Mouse (Mus musculus) R1 (cell line): ENCODE measurements around the gene Lyar.

ENCODE experiments used
- DNase-seq: peaks from one replicate; pipeline ENCODE4 v3.0.0-alpha.2; 2018; ENCODE audit warnings: low read depth, low spot score

Gene Lyar

DNA sequence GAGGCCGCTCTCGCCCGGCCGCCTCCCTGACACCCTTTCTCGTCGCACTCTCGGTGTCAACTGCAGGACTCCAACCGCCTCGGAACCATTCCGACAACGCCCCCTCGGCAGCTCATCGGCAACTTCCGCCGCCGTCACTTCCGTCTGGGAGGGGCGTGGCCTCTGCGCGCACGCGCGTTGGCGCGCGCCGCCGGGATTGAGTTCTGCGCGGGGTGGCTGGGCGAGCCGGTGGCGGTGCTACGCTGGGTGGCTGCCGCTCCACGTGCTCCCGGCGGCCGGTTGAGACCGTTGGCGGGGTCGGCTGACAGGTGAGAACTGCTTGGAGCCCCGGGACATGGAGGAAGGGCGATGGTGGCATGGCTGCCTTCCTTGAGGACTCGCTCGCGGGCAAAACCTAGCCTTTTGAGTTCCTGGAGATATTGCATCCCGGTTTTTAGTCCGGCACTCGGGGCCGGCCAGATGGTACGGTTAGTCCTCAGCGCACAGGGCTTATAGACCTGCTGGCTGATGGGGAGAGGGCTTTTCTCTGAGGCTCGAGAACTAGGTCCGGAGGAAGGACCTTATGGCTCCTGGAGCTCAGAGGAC is at the start of gene Lyar, which contains the start of gene Zbtb49:
Gene Lyar, plus strand, starts transcription at position 143 of the 585 bp plus-strand sequence.
Gene Zbtb49, minus strand, starts transcription at position 130 of the 585 bp plus-strand sequence.
- DNase-seq, result peak; percentile 91

DNA sequence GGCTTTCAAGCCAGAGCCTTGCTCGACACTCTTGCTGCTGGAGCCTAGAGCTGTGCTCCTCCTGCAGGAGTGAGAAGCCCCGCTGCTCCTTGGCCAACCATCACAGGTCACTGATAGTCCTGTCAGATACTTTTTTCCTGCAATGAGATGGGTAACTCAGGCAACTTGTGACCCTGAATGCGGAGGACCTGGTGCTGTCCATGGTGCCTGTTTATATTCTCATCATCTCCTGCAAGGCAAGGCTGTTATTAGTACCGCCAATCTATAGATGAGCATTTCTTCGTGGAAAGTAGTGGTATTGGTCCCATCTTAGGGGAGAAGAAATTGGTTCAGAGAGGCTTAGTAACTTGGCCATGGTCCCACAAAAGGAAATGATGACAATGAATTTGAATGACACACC is 46.5 kb upstream of the Lyar start:
- DNase-seq, result peak; percentile 42

DNA sequence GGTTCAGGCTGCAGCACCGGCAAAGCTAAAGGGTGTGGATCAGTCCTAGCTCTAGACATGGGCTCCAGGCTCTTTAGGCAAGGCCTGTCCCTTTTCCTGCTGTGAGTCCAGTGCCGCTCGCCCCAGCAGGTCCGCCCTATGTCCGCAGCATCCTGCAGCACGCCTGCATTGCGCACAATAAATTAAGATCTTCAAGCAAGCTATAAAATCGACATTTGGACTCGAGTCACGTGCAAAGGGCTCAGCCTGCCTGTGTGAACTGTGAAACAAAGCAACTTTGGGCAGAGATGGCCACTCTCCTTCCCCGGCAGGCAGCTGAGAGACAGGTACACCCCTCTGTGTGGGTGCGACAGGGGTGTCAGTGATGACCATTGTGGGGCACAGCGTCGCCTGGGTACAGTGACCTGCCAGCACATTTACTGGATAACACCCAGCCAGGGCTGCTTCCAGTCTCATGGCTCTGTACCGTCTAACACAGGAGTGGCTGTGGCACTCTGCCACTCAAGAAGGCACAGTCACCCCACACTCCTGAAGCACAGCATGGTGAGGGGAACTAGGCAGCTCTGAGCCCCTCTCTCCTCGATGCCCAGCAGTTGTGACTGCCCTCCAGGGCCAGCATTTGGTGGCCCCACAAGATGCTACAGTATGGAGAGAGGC is 45.9 kb upstream of the Lyar start:
- no peak for DNase-seq

DNA sequence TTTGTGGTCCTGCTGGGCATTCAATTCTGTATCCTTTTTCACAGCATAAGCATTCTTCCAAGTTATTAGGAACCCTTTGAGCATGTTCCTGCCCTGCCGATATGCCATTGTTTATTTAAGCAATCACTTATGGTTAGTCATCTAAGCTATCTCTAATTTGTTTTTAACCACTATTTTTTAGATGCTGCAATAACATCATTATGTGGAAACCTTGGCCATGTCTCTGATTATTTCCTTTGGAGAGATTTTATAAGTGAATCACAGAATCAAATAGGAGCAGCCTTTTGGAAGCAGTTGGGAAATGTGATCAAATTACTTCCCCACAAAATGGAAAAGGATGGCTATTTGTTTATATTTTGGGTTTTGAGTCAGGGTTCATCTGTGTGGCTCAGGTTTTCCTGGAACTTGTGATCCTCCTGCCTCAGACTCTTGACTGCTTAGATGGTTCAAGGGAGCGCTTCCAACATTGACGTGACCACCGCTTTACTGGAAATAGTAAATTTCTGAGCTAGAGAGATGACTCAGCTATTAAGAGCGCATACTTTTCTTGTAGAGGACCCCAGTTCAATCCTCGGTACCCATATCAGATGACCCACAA is 35.5 kb upstream of the Lyar start:
- DNase-seq, result no peak

DNA sequence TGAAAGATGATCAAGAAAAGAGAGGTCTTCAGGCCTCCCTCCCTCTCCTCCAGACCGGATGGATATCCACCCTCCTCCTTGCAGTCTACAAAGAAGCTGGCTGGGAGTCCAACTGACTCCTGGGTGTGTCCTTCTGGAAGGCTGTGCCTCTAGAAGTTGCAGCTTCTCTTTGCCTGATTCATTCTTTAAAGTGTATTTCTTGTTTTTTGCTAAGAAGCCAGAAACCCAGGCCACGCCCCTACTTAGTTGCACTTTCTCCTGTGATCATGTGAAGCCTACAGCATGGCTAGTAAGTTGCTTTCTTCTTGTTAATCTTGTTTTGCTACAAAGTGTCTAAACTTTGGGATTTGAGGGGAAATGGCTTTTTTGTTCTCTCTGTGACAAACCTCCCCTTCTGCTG is 33.3 kb upstream of the Lyar start:
- DNase-seq, result no peak

DNA sequence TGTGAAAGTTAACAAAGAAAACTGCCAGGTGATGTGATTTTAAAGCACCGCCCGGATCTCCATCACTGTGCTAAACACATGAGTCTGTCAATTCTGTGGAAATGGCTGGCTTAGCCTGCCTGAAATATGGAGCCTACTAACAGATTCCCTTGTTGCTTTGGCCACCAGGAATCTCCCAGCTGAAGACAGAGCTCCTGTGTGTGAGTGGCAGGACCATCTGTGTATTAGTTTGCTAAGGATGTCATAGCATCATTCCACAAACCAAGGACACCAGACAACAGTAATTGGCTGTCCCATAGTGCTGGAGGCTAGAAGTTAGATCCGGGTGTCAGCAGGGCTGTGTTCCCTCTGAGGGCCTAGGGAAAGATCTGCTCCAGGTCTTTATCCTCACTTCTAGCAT is 29.4 kb upstream of the Lyar start:
- DNase-seq, result no peak

DNA sequence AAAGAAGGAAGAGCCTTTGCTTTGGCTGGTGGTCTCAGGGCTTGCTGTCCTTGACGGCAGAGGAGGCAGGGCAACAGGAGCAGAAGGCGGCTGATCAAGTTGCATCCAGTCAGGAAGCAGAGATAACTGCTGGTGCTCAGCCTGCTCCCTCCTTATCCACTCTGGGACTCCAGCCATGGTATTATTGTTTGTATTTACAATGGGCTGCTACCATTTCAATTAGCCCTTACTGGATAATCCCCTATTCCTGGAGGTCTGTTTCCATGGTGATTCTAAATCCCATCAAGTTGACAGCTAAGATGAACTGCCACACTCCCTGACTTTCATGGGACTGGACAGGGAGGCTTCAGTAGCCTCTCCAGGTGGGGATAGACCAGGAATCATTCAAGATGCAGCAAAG is 25.3 kb upstream of the Lyar start:
- DNase-seq, result no peak

DNA sequence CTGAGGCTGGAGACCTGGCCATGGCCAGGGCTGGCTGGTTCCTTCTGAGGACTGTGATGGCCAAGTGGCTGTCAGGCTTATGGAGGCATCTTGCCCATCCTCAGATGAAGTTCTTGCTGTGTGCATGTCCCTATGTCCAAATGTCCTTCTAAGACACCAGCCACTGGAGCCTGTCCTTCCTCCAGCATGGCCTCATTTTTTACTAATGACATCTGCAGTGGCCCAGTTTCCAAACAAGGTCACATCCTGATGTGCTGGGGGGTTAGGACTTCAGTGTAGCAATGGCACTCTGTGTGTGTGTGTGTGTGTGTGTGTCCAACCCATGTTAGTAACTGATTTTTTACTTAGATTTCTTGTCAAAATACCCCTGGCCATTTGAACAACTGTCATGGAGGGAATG is 24.3 kb upstream of the Lyar start:
- DNase-seq, result no peak

DNA sequence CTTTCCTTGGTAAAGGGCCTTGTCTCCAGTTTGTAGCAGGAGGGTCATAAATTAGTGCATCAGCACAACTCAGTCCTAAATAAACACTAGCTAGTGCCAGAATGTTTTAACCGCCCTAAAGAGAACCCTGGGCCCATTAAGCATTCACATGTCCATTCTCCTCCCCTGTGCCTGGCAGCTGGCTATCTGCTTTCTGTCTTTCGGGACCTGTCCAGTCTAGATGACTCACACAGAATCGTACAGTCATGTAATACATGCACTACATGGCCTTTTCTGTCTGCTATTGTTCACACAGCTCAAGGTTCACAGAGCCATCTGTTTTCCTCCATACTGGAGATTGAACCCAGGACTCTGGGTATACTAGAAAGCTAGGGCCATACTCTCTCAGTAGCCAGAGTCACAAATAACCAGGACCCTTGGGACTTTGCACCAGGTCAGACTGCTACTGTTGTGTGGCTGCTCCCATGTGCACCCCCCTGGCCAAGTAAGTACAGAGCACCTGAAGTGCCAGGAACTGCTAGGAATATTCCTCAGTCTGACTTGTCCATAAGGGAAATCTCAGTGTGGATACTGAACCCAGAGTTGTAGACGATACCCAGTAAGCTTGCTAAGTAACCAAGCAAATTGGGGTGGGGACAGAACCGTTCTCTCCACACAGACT is 23.3 kb upstream of the Lyar start:
- DNase-seq, result no peak

DNA sequence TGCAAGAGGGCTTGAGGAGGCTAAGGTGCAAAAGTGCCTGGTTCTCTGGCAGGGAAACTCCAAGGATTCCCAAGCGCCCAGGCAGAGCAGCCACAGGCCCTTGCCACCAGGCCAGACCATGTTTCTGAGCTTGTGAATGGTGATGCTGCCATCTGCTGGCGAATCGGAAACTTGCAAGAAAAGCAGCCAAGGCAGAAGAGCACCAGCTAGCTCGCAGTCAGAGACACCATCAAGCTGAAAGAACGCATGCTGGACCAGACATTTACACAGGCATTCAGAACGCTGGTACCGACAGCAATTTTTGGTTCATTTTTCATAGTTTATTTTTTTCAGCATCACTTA is 22.8 kb upstream of the Lyar start:
- peak; percentile 84 for DNase-seq

DNA sequence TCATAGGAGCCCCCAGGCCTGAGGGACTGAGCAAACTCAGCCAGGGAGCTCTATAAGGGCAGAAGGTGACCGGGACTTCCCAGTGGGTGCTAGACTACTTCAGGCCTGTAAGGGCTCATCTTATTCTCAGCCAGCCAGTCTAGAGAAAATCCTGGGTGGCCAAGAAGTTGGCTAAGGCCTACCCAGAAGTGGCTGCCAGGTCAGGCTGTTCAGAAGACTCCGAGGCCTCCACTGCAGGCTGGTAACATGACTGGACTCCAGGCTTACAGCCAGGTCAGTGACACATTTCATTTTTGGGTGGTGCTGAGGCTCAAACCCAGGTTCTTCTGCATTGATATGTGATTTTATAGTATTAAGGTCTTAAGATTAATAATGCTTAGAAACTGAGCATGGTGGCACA is 20.6 kb upstream of the Lyar start:
- no peak for DNase-seq

DNA sequence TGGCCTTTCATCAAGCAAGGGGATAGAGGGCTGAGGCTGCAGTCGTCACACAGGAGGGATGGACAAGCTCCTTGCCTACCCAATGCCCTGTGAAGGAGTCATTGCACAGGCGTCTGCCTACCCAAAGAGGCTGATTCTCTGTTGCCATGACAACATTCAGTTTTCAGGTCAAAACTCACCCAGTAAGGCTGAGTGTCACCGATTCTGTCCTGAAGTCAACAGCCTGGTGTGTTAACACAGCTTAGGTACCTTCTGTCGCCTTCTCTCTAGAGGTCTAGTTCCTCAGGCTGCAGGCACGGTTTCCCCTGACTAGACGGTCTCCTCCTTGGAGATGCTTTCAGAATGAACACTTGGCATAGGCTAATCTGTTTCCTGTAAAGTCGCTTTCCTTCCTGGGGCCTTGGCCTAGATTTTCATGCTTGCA is 15.0 kb upstream of the Lyar start:
- DNase-seq, result peak; percentile 28

DNA sequence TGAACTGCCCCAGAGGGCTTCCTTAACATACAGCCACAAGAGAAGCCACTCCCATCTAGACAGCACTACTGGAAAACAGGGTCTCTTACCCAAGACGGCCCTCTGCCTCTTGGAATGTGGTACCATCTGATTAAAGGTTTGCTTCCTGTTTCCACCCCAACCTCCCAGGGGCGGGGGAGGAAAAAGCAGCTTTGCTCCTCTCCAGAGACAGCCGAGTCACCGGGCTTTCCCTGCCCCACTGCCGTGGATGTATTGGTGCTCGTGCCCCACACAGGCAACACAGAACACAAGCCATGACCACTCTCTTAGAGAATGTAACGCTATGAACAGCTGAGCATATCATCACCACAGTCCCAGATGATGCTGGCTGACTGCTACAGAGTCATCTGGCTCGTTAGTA is 11.3 kb upstream of the Lyar start:
- no peak for DNase-seq

DNA sequence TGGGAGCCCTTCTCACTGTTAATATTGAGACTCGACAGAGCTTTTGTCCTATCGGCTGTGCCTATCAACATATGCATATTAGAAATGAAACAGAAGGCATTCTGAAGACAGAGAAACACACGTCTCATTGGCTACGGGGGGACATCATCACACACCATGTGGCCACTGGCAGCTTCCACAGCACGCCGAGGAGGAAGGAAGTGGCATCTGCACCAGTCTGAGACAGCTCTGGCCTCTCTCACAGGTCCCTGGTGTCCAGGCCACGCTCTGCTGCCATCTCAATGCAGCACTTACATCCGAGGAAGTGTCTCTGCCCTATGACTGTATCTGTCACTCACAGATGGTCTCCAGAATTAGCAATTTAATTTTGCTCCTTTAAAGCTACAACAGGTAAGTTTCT is 8.6 kb upstream of the Lyar start:
- no peak for DNase-seq

DNA sequence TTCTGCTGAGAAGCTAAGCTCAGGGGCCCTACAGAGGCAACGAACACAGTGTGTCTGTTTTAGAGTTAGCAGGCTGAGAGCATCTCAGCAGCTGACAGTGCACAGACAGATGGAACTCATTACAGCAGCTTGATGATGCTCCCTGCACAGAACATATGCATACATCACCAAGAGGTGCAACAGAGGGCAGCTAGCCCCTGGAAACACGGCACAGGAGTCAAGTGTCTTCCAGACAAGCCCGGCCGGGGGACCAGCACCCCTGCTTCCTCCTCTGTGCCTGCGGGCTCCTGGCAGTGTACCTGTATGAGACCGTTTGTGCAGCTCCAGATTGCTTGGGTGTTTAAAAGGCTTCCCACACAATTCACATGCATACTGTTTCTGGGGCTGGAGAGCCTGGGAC is 7.3 kb upstream of the Lyar start:
- no peak for DNase-seq

DNA sequence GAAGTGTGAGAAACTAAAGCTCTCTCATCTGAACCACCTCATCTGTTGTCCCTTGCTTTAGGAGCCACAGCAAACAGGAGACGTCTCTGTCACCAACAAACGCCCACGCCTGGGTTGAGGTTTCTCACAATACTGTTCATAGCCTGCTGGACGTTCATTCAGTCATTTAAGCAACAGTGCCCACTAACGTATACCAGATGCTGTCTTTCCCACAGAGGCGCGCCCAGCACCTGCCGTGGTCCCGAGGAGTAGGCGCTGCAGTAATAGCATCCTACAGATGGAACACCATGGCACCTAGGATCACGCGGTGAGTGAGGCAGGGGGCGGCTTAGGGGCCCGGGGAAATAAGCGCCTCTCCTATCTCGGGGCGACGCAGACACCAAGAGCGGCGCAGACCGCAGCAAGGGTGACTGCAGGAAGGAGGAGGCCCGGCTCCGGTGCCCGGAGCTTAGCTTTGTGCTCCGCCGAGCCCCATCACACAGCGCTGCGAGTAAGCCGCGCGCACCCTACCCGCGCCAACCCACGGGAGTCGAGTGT is 431 bp upstream of the Lyar start:
- no peak for DNase-seq

DNA sequence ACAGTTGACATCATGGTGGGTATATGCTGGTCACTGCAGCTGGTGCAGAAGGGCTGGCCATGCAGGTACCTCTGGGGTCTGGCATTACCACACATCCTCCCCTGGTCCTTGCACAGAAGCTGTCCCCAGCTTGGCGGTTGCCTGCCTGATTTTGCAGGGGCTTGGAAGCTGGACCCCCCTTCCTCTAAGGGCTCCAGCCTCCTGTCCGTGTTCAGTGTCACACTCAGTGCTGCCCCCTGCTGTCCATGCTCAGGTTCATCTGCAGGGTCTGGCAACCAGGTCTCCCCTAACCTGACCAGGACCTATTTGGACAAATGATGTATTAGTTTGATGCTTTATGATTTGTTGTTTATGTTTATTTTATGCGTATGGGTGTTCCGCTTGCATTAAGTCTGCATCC is 15.2 kb downstream of the Lyar start:
- DNase-seq, result peak; percentile 66

DNA sequence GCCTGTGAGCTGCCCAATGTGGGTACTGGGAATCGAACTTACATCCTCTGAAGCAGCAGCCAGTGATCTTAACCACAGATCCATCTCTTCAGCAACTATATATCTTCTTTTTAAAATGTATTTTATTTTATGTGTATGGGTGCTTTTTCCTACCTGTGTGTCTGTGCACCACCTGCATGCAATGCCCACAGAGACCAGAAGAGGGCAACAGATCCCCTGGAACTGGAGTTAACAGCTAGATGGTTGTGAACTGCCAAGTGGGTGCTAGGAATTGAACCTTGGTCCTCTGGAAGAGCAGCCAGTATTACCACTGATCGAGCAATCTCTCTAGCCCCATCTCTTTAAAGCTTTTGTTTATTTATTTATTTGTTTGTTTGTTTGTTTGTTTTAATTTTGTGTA is 16.4 kb downstream of the Lyar start:
- peak; percentile 66 for DNase-seq

DNA sequence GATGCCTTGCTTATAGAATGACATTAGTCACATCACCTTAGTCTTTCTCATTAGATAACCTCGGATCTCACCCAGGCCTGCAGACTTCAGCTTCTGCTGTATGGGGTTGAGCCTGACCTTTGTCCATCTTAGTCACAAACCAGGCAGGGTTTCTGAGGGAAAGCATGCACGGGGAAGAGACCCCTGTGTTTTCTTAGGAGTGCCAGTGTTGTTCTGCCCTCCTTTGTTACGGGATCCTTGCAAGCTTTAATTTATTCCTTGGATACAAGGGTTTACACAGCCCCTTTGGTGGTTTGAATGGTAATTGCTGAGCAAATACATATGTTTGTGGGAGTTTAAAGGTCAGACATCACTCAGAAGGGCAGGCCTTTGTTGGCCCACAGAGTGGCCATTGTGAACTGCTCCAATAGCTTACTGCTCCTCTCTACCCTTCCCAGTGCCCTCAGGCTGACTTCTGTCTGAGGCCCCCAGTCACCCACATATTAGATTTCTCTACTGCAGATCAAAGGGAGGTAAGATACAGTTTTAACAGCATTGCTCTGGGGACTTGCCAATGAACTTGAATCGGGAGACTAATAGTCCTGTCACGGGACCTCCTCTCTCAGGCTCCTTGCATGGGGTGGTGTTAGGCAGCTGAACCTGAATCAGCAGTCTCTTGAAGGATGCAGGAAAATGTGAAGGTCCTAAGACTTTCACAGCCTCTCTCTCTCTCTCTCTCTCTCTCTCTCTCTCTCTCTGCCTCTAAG is 20.6 kb downstream of the Lyar start:
- DNase-seq, result no peak

DNA sequence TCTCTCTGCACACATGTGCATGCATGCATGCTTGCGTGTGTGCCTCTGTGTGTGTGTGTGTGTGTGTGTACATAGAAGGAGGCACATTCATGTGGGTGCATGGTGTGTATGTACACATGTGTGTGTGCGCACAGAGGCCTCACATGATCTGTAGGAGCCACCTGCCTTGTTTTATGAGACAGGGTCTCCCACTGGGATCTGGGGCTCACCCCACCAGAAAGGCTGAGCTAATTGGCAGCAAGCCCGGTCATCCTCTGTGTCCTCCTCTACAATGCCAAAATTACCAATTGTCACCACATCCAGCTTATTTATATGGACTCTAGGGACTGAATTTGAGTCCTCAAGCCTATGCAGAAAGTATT is 21.2 kb downstream of the Lyar start:
- no peak for DNase-seq

DNA sequence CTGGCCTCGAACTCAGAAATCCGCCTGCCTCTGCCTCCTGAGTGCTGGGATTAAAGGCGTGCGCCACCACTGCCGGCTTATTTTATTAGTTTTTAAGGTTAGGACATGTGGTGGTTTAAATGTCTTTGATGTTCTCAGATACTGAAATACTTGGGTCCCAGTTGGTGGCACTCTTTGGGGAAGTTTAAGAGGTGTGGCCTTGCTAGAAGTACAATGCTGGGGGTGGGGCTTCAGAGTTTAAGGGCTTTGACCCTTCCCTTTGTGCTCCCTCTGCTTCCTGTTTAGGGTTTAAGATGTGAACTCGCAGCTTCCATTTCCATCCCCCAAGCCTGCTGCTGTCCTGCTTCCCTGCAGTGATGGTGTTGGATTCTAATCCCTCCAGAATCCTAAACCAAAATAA is 21.7 kb downstream of the Lyar start:
- peak; percentile 85 for DNase-seq

DNA sequence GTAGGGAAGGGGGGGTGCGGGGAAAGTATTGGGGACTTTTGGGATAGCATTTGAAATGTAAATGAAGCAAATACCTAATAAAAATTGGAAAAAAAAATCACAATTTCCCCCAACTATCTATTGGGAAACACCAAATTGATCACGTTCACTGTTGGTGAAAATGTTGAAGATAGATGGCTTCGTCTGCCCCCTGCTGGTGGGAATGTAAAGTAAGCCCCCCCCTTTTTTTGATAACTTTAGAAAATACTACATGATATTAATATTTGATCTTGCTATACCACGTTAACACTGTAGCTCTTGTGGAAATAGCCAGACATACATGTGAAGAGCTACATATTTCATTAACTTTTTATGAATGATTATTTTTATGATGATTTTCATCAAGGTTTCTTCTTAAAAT is 34.9 kb downstream of the Lyar start:
- no peak for DNase-seq
